Mouse (Mus musculus) midbrain, postnatal 0 days (tissue): Measurements from ENCODE around the gene Slx1b. TPM values are rescaled to one million over a fixed set of nuclear protein-coding genes. Genes with fewer than 3 reads are reported as not detected.

Experiments used
- ATAC-seq: fragments of 200-750 bp; cut with Nextera tagmentation; 2 replicates; pipeline ENCODE4 v1.8.0; 2017; ENCODE audit warnings: moderate number of reproducible peaks, mild to moderate bottlenecking, moderate TSS enrichment, moderate library complexity; ENCODE audit not compliant: low FRiP score
- DNase-seq: peaks from one replicate; pipeline ENCODE4 v3.0.0-alpha.2; 2015; ENCODE audit warnings: low spot score
- H3K27ac ChIP-seq: fragments of 300-500 bp; sonication (generic); 2 replicates; pipeline ENCODE4 v1.5.1; 2014; ENCODE audit warnings: low read depth, mild to moderate bottlenecking, low read length, mixed read lengths
- H3K27me3 ChIP-seq: fragments of 300-500 bp; sonication (generic); 2 replicates; pipeline ENCODE4 v1.6.1; 2014; ENCODE audit warnings: low read length, control low read depth, mixed read lengths; ENCODE audit not compliant: insufficient read depth
- H3K36me3 ChIP-seq: fragments of 300-500 bp; sonication (generic); 2 replicates; pipeline ENCODE4 v1.6.1; 2014; ENCODE audit warnings: low read length, control low read depth, mixed read lengths; ENCODE audit not compliant: insufficient read depth
- H3K4me1 ChIP-seq: fragments of 300-500 bp; sonication (generic); 2 replicates; pipeline ENCODE4 v1.6.1; 2014; ENCODE audit warnings: mild to moderate bottlenecking, control low read depth, antibody characterized with exemption, low read length, mixed read lengths; ENCODE audit not compliant: insufficient read depth
- H3K4me2 ChIP-seq: fragments of 300-500 bp; sonication (generic); 2 replicates; pipeline ENCODE4 v1.6.1; 2014; ENCODE audit warnings: low read depth, mild to moderate bottlenecking, low read length, mixed read lengths; ENCODE audit not compliant: poor library complexity, severe bottlenecking
- H3K4me3 ChIP-seq: fragments of 300-500 bp; sonication (generic); 2 replicates; pipeline ENCODE4 v1.5.1; 2014; ENCODE audit warnings: low read depth, mild to moderate bottlenecking, low read length, moderate library complexity
- H3K9ac ChIP-seq: fragments of 300-500 bp; sonication (generic); replicated peaks from 2 replicates; pipeline ENCODE4 v1.6.1; 2014; ENCODE audit warnings: mild to moderate bottlenecking, low read length, moderate library complexity, mixed read lengths; ENCODE audit not compliant: poor library complexity, severe bottlenecking
- H3K9me3 ChIP-seq: fragments of 300-500 bp; sonication (generic); 2 replicates; pipeline ENCODE4 v1.6.1; 2016; ENCODE audit warnings: low read length, control low read depth
- CTCF ChIP-seq: IDR thresholded peaks from 2 replicates; pipeline ENCODE4 v1.5.1; 2016; ENCODE audit warnings: antibody characterized with exemption, mild to moderate bottlenecking
- WGBS: fragments of 180-500 bp; shearing (Covaris S2); extraction: QIAGEN DNeasy Blood & Tissue Kit; methylation state at CpG from one replicate; pipeline ENCODE4 v1.1.7; 2014; 5-methylcytosine and 5-hydroxymethylcytosine counted together
- polyA plus RNA-seq: library from polyadenylated mRNA; unstranded; fragments of >200 nt; fragmentation: Nextera tagmentation; extraction: Ambion mirVana; gene quantifications from 2 replicates; pipeline ENCODE4 v1.2.1, GENCODE M21; 2015
- total RNA-seq: library from RNA; depleted of rRNA; stranded (reverse); fragments of >200 nt; gene quantifications from 2 replicates; pipeline ENCODE4 v1.2.3, GENCODE M21; 2014

Gene Slx1b
- total and polyA plus RNA-seq, 2 experiments from 2014 or later, result 10.9 to 25.0 TPM

DNA sequence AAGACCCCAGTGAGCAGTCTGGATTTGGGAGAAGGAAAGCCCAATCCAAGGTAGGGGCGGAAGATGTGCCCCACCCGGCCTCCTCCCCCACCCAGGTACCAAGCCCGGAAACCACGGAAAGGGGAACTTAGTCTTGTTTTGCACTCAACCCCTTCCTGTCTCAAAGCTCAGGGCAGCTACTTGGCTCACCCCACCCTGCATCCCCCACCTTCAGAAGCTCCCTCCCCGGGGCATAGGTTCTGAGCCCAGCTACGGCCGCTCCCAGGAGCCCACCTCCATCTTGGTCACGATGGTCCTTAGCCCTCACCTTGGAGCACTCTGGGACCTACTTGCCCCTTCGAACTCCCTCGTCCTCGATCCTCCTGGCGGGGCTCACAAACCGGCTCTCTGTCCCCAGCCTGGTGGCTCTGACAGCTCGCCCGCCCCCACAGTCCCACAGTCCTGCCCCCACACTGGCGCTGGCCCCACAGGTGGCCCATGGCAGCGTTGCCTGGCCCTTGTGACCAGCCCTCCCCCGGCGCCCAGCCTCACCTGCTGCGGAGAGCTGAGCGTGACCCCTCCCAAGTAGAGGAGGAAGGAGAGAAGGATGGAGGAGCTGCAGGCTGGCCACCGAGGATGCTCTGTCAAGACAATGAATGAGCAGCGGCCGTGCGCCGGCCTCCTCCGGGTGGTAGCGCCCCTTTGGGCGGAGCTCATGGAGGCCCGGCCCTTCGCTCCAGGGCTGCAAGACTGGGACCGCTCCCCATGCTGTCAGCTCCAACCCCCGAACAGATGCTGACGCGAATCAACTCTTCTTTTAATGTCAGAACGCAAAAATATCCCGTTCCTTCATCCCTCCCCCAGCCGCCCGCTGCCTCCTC, 8.8 kb upstream of the Slx1b start:
- DNase-seq, result peak; percentile 88
- Histone ChIP-seq H3K27me3 (no peaks in the 10 kb centered on the region), H3K27ac (peak overlapping the region; percentile 74), H3K36me3 (peaks cover 12% of the 10 kb centered on the region), H3K9me3 (no peaks in the 10 kb centered on the region), H3K9ac (peak overlapping the region; percentile 80), H3K4me2 (peak overlapping the region; percentile 75), H3K4me3 (peak overlapping the region; percentile 56), H3K4me1 (peaks cover 17% of the 10 kb centered on the region)
- WGBS, result 3% methylated on average over 35 of the region's 39 CpGs
- no peak; the same call in 1 of the 2 replicates for TF ChIP-seq CTCF
- peak; percentile 84 for ATAC-seq

DNA sequence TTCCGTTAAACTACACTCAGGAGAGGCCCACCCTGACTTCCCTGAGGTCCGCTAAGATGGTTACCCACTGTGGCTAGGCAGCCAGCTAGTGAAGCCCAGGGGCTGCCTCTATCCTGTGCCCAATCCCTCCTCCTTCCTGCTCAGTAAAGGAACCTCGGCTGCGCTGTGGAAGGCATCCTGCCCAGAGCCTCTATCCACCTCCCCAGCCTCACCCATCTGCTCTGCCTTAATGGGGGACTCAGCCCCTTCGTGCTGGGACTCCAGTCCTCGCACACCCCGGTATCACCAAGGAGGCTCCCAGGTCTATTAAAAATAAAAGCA, 8.1 kb upstream of the Slx1b start:
- no peaks in the 10 kb centered on the region for H3K9me3 ChIP-seq
- TF ChIP-seq CTCF, result no peak
- ATAC-seq (no peak), DNase-seq (no peak)
- peaks cover 17% of the 10 kb centered on the region for H3K4me1 ChIP-seq
- peak overlapping the region; percentile 80 for H3K9ac ChIP-seq
- H3K4me2 ChIP-seq, result peak overlapping the region; percentile 75
- peaks cover 14% of the 10 kb centered on the region for H3K36me3 ChIP-seq
- 7% methylated on average over 7 of the region's 7 CpGs for WGBS
- peak overlapping the region; percentile 56 for H3K4me3 ChIP-seq
- no peaks in the 10 kb centered on the region for H3K27me3 ChIP-seq
- H3K27ac ChIP-seq, result peak overlapping the region; percentile 74

DNA sequence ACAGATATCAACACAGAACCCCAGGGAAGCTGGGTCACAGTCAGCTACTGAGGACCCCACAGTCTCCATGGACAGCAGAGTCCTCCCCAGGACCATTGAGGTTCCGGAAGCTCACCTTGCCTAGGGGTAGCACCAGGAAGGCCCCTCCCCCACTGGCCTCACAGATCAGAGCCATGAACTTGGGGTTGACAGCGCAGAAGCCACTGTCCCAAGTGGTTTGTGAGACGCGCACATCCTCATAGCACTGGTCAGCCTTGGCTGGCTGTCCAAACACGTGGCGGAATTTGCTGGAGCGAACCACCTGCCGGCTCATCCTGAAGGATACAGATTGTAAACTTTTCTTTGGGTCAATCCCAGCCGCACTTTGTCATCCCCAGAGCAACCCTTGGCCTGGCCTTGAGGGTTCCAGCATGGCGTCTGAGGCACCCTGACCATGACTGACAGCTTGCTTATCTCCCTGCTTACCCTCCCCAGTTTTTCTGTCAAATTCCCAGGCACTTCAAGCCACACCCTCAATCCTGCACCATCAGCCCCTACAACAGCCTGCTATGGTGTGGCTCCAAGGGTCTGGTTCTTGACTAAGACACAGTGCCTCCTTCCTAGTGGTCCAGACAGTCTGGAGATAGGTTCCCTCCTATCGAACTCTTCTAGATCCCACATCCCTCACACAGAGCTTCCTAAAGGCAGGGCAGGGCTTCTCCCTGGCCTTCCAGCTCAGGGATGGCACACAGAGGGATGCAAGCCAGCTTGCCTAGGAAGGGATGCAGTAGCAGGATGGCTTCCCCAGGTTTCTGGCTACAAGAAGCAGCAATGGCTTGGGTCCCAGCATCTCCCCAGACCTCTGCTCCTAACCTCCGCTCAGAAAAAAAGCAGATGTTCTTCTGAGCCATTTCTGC, 7.5 kb upstream of the Slx1b start:
- Histone ChIP-seq H3K4me1 (peaks cover 17% of the 10 kb centered on the region), H3K27me3 (no peaks in the 10 kb centered on the region), H3K9me3 (no peaks in the 10 kb centered on the region), H3K36me3 (peaks cover 16% of the 10 kb centered on the region), H3K9ac (peak overlapping the region; percentile 80), H3K27ac (peak overlapping the region; percentile 74), H3K4me2 (peak overlapping the region; percentile 75), H3K4me3 (peak overlapping the region; percentile 56)
- TF ChIP-seq CTCF, result no peak
- DNase-seq (no peak), ATAC-seq (no peak)
- WGBS, result 81% methylated on average over 12 of the region's 12 CpGs

DNA sequence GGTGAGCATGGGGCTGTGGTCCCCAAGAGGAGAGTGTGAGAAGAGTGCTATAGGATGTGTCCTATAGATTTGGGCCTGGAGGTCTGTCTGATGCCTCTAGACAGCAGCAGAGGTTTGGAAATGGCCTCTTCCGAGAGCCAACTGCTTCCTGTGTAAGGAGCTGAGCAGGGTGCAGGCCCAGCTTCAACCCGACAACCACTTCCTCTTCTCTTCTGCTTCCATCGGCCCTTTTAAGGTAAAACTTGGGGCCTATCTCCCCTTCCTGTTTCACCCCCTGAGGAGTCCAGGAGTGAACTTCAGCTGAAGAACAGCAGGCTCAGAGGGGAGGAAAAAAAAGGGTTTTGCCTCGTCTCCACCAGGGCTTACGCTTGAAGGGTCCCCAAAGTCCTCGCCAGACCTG, 6.8 kb upstream of the Slx1b start:
- Histone ChIP-seq H3K9ac (peak overlapping the region; percentile 34; the same call in 1 of the 2 replicates), H3K4me1 (peaks cover 17% of the 10 kb centered on the region), H3K9me3 (no peaks in the 10 kb centered on the region), H3K36me3 (peaks cover 16% of the 10 kb centered on the region), H3K27me3 (no peaks in the 10 kb centered on the region), H3K4me3 (no peak overlapping the region), H3K4me2 (peak overlapping the region; percentile 75), H3K27ac (no peak overlapping the region)
- DNase-seq (no peak), ATAC-seq (no peak)
- TF ChIP-seq CTCF, result no peak
- WGBS, result 88% methylated on average over 6 of the region's 6 CpGs

DNA sequence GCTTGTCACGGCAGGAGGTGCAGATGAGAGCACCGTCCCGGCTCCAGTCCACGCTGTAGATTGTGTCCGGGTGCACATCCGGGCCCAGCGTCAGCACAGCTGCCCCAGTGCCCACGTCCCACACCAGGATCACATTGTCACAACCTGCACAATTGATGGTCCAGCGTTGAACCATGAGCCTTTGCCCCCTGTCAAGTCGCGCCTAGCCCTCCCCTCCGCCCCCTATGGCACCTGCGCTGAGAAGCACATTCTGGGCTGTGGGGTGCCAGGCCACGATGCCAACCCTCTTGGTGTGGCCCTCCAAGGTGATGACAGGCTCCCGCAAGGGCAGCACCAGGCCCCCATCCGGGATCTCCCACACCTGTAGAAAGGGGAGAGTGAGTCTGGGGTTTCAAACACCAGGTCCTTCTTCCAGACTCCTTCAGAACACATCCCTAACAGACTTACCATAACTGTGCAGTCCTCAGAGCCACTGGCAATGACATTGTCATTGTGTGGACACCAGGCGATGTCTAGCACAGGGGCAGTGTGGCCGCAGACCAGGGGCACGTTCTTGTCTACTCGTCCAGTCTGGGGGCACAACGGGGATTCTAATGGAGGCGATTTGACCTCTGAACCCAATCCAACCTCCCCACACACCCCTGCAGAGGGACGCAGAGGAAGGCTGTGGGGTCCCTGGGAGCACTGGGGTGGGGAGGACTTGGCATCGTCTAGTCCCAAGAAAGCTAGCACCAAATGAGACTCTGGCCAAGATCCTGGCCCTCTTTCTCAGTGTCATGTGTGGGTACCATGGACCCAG, 6.2 kb upstream of the Slx1b start:
- H3K9me3 ChIP-seq, result no peaks in the 10 kb centered on the region
- peaks cover 16% of the 10 kb centered on the region for H3K36me3 ChIP-seq
- 60% methylated on average over 24 of the region's 24 CpGs for WGBS
- peak overlapping the region; percentile 3; the same call in 1 of the 2 replicates for H3K4me3 ChIP-seq
- ATAC-seq (no peak), DNase-seq (no peak)
- peak overlapping the region; percentile 33 for H3K4me2 ChIP-seq
- H3K4me1 ChIP-seq, result peaks cover 23% of the 10 kb centered on the region
- peak overlapping the region; percentile 34; the same call in 1 of the 2 replicates for H3K9ac ChIP-seq
- H3K27me3 ChIP-seq, result no peaks in the 10 kb centered on the region
- 0 out of 2 replicates have a peak overlapping the region, but pooled peaks have one; percentile 14 for H3K27ac ChIP-seq
- no peak for TF ChIP-seq CTCF
